Mouse (Mus musculus) urinary bladder, postnatal 10 days (tissue): ENCODE data around the gene Kat2a.

Source experiments
- DNase-seq: peaks from one replicate; pipeline ENCODE4 v3.0.0; 2022; ENCODE audit warnings: low spot score

Gene Kat2a

DNA sequence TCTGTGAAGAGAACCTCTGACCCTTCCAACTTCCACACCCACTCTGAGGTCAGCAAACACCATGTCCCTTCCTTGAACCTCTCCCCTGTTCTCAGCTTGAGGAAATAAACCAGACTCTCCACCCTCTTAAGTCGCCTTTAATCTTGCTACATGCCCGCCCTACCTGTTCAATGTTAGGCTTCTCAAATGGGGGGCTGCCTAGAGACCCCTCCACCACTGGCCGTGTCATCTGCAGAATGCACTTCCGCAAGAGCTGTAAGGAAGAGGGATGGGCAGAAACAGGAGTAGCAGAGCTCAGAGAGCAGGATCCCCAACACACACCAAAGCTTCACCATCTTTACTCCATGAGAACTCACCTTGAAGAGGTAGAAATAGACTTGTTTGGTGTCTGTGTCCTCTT, 1.3 kb downstream of the Kat2a start:
- DNase-seq = no peak

DNA sequence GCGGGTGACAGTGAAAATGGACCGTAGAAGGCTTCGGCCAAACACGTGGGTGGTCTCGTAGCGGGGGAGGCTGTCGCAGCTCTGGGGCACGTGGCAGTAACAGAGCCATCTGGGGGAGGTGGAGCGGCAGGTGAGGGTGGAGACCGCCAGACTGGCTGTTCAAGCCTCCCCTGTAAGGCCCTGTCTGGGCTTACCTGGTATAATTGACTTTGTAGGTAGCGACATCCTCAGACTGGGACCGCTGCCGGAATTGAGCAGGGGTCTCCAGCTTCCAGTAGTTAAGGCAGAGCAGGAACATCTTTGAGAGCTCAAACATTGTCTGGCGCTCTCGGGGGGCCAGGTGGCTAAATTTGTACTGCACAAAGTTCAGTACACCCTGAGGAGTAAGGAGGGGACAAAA, 1.7 kb downstream of the Kat2a start:
- DNase-seq = no peak

DNA sequence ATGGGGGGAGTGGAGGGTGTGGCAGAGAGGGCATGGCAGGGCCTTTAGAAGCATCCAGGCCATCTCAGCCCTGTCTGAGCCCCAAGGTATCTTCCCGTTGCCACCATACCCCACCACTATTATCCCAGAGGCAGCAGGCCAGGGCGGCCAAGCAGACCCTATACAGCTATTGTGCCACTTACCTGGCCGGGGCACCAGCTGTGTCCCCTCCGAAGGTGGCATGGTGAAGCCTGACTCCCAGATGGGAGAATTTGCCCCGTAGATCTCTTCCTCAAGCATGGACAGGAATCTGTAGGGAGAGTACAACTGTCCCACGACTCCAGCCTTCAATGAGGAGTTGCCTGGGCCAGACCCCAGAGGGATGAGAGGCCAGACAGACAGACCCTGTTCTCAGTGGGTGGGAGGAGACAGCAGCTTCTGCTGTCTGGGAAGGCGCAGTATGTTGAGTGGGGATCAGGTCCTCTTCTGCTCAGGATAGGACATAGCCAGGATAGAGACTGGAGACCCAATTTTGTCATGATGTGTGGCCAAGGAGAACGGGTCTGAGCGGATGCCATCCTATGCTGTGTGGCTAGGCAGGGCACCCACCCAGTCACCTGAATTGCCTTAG, 3.0 kb downstream of the Kat2a start:
- DNase-seq = no peak

DNA sequence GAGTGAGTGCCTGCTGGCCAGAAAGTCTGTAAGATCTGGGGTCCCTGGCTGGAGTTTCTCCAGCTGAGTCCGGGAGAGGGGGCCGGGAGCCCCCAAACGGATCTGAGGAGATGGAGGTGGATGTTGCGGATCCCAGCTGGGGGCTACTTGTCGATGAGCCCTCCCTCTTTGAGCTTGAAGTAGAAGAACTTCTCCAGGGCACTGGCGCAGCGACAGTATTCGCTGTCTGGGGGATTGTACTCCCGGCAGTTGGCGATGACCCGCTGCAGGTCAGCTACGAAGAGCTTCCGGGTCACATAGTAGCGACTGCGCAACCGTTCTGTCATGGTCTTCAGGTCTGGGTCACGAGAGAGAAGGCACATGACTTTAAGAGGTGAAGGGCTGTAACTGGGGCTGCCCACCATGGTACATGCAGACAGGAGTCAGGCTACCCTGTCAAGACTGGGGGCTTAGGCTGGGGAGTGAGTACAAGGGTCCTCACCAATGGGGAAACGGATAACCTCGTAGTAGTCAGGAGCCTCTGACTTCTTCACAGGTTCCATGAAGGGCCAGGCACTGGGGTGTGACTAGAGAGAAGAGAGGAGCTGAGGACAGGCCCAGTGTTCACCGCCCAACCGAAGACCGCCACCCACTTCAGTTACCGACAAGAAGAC, 7.0 kb downstream of the Kat2a start:
- DNase-seq = no peak

DNA sequence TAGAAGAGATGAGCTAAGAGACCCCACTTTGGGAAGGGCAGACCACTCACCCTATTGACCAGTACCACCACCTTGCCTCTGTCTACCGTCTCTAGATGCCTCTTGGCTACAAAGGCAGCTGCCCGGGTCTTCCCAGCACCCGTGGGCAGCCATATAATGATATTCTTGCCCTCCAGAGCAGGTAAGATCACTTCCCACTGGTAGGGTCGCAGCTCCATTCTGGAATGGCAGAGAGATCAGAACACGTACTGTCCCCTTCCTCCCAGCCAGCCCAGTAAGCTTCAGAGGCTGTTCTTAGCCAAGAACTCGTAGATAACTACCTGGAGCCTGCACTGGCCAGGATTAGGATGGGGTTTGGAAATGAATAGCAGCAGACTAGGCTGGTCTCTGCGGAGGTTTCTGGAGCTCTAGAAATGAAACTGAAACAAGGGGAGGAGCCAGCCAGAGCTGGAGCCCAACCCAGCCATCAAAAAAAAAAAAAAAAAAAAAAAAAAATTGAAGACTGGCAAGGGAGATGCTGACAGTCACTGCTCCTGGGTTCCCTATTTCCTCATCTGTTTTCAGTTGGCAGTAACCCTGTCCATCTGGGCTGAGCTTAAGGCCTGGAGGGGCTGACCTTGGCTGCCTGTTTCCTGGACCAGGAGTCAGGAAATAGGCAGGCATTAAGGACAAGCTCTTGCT, 8.3 kb downstream of the Kat2a start, which contains the start of gene Dhx58:
Dhx58 (minus strand) TSS at position 421 of the 681 bp plus-strand sequence.
- no peak for DNase-seq

DNA sequence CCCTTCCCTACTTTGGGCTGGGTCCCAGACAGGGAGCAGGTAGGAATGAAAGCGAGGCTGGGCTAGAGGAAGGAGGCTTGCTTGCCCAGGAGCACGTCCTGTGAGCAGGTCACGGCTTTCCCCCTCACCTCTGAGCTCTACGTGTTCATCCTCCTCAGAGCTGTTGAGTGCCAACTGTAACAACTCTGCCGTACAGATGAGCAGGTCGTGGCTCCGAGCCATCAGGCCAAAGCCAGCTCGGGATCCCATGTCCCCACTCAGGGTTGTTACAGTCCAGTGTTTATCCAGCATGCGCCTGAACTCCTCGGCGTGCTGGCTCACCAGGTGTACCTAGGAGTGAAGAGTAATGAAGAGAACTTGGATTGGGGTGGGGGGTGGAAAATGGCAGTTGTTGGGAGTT, 8.9 kb downstream of the Kat2a start:
- no peak for DNase-seq

DNA sequence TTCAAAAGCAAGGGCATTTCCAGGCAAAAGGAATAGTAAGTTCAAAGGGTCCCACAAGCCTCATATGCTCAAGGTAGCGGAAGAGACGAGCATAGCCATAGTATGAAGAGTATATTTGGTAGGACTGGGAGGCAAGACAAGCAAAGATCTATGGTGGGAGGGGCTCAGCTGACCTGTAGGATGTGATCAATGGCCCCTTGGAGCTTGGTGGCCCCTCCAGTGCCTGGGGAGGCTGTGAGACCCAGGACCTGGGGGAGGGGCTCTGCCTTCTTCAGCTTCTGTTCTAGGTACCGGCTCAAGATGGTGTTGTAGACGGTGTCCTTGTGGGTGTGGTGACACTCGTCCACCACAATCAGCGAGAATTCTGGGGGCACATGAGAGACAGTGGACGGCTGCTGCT, 9.4 kb downstream of the Kat2a start:
- no peak for DNase-seq

DNA sequence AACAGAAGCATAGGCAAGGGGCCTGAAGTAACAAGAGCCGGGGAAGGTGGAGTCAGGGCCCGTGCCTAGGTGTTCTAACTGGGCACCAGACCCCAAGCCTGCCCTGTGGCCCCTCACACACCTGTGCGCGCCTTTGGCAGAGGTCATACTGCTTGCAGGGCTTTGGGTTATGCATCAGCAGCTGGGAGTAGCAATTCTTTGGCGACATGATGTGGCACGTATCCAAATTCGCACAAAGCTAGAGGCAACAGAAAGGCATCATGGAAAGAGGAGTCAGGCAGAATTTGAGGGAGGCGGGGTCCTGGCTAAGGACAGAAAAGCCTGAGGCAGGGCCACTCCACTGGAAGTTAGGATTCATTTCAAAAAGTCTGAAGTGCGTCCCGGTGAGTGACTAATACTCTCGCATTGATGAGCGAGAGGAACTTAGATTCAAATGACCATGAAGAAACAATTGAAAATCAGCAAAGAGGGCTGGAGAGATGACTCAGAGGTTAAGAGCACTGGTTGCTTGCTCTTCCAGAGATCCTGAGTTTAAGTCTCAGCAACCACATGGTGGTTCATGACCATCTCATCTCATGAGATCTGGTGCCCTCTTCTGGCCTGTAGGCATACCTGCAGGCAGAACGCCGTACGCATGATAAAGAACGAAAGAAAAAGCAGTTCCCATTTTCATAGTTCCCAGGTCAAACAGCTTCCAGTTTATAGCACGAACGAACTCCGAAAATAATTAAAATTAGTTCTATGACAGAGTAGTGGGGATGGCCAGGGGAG, 10.0 kb downstream of the Kat2a start:
- no peak for DNase-seq

DNA sequence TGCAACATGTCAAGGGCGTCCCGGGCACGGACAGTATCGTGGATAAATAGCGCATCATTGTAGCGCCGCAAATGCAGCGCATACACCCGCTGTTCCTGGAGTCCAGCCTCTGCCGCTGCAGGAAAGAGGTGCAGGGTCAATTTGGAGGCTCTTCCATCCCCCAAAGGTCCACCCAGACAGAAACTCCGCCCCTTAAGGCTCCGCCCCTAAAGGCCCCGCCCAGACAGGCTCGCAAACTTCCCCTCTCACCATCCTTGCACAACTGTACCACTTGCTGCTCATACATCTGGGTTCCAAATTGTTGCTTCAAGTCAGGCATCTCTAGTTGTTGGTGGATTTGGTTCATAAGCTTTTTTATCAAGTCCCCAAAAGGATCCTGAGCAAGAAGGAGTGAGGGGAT, 11.0 kb downstream of the Kat2a start:
- DNase-seq = no peak

DNA sequence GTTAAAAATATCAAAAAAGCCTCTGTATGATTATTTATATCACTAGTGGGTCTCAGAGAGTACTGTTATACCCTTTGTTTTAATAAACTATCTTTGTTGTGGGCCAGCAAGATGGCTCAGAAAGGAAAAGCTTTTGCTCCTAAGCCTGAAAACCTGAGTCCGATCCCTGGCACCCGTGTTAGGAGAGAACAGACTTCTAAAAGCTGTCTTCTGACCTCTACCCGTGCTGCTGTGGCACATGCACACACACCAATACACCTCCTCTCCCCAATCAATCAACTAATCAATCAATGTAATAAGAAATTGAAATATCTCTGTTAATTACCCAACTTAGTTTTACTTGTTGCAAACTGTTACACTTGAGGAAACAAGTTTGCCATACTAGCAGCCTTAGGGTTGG, 11.6 kb downstream of the Kat2a start:
- no peak for DNase-seq

DNA sequence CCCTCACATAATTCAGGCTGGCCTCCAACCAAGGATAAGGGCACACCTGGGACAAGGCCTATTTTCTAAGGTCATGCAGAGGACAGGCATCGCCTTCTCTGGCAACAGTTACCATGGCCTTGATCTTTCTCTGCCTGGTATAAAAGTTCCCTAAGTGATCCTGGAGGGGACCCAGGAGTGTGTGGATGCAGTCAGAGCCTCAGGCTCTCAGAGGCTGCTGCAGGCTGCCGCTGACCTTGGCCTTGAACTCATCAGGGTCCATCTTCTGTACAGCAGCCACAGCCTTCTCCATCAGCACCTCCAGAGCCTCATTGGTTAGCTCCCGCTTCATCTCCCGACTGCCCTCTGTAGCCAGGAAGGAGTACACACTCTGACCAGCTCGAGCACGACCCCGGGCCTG, 14.3 kb downstream of the Kat2a start:
- no peak for DNase-seq

DNA sequence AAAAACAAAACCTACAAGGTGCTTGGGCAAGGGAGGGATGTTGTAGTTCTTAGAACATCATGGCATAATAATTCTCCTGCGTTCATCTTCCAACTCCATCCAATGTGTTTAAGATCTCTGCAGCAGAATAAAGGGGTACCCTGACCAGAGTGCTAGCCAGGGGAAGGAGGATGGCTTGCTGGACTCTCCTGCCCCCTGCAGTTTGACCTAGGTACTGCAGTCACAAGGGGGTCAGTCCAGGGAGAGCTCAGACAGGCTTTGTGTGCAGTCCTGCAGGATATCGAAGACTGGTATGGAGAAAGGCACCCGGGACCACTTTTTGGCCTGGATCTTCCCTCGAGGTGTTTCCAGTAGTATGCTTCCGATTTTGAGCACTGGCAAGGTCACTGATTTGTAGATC, 17.3 kb downstream of the Kat2a start:
- DNase-seq = no peak

DNA sequence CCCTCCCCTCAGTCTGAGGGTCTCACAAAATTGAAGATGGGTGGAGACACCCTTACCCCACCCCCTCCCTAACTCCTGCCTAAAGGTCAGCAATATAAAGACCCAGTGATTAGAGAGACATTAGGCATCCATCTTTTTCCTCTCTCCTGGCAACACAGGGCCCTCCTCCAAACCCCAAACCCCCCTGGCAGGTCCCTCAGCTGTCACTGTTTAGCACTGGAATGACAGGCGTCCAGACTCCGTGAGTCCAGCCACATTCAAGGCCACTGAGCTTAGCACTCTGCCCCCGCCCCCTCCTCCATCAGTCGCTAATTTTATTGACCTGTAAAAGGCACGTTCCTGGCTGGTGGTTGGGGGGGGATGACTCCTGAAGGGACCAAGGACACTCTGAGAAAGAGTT, 19.1 kb downstream of the Kat2a start:
- no peak for DNase-seq

DNA sequence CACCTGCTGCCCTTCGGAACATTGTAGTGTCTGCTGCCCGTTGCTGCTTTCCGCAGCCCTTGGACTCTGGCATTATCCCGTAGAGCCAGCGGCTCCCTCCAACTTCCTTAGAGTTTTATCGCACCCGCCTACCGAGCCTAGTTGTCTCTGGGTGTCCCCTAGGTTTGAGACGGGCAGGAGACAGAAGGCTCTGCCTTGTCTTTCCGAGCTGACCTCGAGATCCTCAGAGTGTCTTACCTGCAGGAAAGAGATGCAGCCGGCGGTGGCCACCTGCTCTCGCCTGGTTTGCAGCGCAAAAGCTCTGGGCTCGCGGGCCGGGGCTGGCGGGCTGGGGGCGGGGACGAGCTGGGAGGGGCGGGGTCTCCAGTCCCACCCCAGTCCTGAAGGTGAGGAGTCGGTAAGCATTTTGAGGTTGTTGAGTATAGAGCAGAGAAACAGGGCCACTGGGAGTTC, 20.1 kb downstream of the Kat2a start, which contains the start of gene Zfp385c:
Zfp385c (minus strand) TSS at position 292 of the 453 bp plus-strand sequence.
- DNase-seq = no peak

DNA sequence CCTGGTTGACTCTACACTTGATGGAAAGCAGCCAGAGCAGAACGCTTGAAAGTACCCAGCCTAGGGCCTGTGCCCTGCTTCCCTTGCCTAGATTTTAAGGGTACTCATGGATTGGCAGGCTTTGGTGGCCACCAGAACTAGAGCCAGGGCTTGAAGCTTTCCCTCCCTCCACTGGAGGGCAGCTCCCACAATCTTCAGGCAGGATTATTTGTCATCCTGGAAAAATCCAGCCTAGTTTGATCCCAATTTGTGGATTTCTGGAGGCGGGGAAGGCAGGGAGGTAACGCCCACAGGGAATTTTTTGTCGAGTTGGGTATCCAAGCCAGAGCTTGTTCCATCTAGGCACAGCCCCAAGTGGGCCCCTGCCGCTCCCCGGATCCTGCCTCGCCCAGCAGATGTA, 21.9 kb downstream of the Kat2a start:
- no peak for DNase-seq

DNA sequence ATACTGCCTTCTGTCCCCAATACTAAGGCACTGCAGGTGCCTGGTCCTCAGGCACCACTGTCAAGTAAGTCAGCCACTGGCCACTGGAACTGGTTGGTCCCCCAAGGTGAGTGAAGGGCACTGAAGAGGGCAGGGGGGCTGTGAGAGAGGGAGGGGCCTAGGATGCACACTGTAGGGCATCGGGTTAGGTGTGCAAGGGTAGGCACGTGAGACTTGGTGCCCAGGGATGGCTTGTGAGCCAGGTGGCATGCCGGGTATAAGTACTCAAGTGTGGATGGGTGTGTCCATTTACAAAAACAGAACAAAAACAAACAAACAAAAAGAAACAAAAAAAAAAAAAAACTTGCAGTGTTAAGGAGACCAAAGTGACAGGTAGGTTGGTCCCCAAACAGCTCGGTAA, 23.8 kb downstream of the Kat2a start:
- no peak for DNase-seq

DNA sequence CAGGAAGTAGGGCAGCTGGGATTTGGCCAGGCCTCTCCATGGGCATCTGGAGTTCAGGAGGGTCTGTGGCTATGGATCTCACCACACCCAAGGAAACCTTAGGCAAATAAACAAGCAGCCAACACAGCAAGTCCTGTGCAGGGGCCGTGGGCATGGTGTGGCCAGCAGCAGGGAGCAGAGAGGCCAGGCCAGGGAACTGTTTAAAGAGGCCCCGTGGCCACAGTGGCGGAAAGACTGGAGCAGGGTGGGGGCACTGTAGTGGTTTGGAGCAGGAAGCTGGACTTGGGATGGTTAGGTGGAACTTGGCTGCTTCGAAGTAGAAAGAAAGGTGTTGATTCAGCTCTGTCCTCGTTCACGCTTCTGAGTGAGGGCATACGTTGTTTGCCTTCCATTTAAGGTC, 25.0 kb downstream of the Kat2a start:
- DNase-seq = no peak

DNA sequence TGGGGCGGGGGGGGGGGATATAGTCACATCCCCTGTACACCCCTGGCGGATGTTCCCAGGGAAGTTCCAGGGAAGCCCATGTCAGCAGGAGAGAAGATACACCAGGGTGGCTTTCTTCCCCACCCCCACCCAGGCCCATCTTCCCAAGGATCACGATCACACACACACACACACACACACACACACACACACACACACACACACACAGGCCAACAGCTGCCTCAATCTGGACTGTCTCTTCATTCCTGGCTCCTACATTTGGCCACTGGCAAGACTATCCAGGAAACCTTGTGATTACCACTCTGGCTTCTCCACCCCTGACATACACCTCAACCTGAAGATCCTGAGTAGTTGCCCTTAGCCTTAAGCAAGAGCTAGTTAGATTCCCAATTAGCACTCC, 26.9 kb downstream of the Kat2a start:
- DNase-seq = no peak

DNA sequence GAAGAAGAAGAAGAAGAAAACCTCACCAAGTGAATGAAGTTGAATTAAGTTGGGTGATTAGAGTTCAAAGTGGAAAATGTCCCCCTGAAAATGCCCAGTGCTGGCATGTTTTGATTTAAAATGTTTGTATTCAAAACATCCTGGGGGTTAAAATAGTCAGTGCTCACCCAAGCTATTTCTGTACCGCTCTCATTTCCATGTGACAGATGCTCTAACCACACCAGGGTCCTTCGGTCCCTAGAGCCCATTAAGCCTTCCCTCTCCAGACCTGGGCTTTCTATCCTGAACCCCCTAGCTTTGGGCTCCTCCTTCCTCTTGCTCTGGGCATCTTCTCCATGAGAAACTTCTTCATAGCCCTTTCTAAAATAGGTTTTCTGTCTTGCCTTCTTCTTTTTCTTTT, 28.2 kb downstream of the Kat2a start:
- no peak for DNase-seq

DNA sequence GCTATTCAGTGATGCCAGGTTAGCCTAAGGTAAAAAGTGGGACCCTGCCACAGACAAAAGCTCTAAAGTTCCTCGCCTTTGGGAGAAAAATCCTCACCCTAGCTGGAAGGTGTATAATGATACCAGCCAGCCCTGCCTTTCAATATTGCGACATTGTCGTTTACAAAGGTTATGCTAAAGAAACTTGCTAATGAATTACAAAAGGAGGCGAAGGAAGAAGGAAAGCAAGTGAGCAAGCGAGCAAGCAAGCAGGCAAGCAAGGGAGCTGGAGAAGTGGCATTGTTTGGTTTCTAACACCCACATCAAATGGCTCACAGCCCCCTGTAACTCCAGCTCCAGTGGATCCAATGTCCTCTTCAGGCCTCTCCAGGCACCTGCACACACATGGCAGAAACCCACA, 29.7 kb downstream of the Kat2a start:
- DNase-seq = no peak

DNA sequence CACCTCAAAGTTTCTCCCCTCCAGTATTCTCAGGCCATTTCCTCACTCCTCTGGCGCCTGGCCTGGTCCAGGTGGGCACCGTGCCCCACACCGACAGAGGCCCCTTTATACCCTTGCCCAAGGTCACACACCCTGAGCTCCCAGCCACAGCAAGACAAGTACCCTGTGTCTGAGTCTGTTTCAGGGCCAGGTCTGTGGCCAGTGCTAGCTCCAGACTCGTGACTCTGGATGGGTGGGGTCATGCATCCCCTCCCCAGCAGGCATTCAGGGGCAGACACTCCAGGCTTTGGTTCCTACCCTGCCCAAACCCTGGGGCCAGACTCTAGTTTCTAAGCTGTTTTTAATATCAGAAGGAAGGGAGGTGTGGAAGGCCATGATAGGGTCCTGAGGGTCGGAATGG, 30.4 kb downstream of the Kat2a start:
- no peak for DNase-seq

DNA sequence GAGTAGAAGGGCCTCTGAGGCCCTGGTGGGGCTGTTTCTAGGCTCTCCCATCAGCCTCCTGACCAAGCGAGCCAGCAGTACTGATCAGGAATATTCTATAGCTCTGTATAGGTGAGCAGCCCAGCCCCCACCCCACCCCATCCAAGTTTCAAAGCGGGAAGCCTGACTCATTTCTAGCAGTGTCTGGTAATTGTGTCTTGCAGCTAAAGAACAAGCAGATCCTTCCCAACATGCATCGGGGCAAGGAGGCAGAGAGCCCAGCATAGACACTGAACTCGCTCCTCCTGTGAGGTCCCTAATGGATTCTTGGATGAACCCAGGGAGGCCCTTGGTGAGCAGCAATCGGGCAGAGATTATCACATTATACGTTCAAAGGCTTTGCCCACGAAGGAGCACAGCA, 34.5 kb downstream of the Kat2a start:
- no peak for DNase-seq

DNA sequence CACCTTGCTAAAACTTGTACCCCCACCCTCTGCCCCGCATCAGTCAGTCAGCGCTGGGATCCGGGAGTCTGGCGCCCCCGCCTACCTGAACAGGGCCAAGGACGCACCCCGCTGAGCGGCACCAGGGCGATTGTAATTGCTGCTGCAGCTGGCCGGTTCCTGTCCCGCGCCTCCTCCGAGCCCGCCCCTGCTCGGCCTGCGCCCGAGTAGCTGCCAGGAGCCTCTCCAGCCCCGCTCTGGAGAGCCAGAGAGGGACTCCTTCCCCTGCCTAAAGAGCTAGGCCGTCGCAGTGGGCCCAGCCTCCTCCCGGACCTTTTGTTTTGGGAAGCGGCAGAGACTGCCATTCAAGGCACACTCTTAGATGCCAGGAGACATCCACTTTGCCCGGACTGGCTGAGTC, 39.1 kb downstream of the Kat2a start:
- no peak for DNase-seq
